Mouse (Mus musculus) liver, embryonic 12.5 days (tissue): ENCODE measurements around the gene Fbxo47. TPM values are rescaled to one million over a fixed set of nuclear protein-coding genes. Genes with fewer than 3 reads are reported as not detected.

Source experiments
- ATAC-seq: fragments of 200-750 bp; cut with Nextera tagmentation; 2 replicates; pipeline ENCODE4 v1.8.0; 2017; ENCODE audit warnings: moderate number of reproducible peaks, mild to moderate bottlenecking, moderate library complexity
- H3K27ac ChIP-seq: fragments of 300-500 bp; sonication (generic); 2 replicates; pipeline ENCODE4 v1.5.1; 2016; ENCODE audit warnings: mild to moderate bottlenecking
- H3K27me3 ChIP-seq: fragments of 300-500 bp; sonication (generic); replicated peaks from 2 replicates; pipeline ENCODE4 v1.6.1; 2016; ENCODE audit warnings: mild to moderate bottlenecking, moderate library complexity
- H3K36me3 ChIP-seq: fragments of 300-500 bp; sonication (generic); 2 replicates; pipeline ENCODE4 v1.6.1; 2016; ENCODE audit warnings: mild to moderate bottlenecking, moderate library complexity
- H3K4me1 ChIP-seq: fragments of 300-500 bp; sonication (generic); 2 replicates; pipeline ENCODE4 v1.6.1; 2016
- H3K4me2 ChIP-seq: fragments of 300-500 bp; sonication (generic); 2 replicates; pipeline ENCODE4 v1.6.1; 2016; ENCODE audit warnings: mild to moderate bottlenecking, moderate library complexity
- H3K4me3 ChIP-seq: fragments of 300-500 bp; sonication (generic); 2 replicates; pipeline ENCODE4 v1.5.1; 2016; ENCODE audit warnings: mild to moderate bottlenecking, moderate library complexity
- H3K9ac ChIP-seq: fragments of 300-500 bp; sonication (generic); 2 replicates; pipeline ENCODE4 v1.6.1; 2016; ENCODE audit warnings: mild to moderate bottlenecking, moderate library complexity
- H3K9me3 ChIP-seq: fragments of 300-500 bp; sonication (generic); replicated peaks from 2 replicates; pipeline ENCODE4 v1.6.1; 2016; ENCODE audit warnings: mild to moderate bottlenecking, moderate library complexity
- WGBS: fragments of 180-500 bp; shearing (Covaris S2); methylation state at CpG from one replicate; pipeline ENCODE4 v1.1.7; 2016; ENCODE audit not compliant: insufficient replicate concordance; 5-methylcytosine and 5-hydroxymethylcytosine counted together
- polyA plus RNA-seq: library from polyadenylated mRNA; unstranded; fragments of >200 nt; fragmentation: Nextera tagmentation; extraction: Ambion mirVana; gene quantifications from 2 replicates; pipeline ENCODE4 v1.2.1, GENCODE M21; 2016

Gene Fbxo47
- polyA plus RNA-seq, 1 experiment from 2014 or later = 0.36 TPM

- no peak overlapping the region for H3K9ac ChIP-seq
- no peak overlapping the region for H3K4me3 ChIP-seq
- no peaks in the 10 kb centered on the region for H3K4me1 ChIP-seq
- 71% methylated on average over 2 of the region's 2 CpGs for WGBS
- no peaks in the 10 kb centered on the region for H3K9me3 ChIP-seq
- no peaks in the 10 kb centered on the region for H3K36me3 ChIP-seq
- H3K27me3 ChIP-seq = peaks cover 17% of the 10 kb centered on the region
- H3K4me2 ChIP-seq = no peak overlapping the region
- ATAC-seq = no peak
- H3K27ac ChIP-seq = no peak overlapping the region
Measured at GRCm38 (mm10) chr11:97905540-97905939, 21.6 kb upstream of the Fbxo47 start.

GRCm38 (mm10) chr11:97904801-97905200 lies 20.8 kb upstream of the Fbxo47 start:
- Histone ChIP-seq H3K9ac (no peak overlapping the region), H3K27me3 (peaks cover 18% of the 10 kb centered on the region), H3K9me3 (no peaks in the 10 kb centered on the region), H3K4me3 (no peak overlapping the region), H3K4me2 (no peak overlapping the region), H3K4me1 (no peaks in the 10 kb centered on the region), H3K36me3 (no peaks in the 10 kb centered on the region), H3K27ac (no peak overlapping the region)
- 73% methylated on average over 13 of the region's 13 CpGs for WGBS
- ATAC-seq = no peak

GRCm38 (mm10) chr11:97901806-97902205 lies 17.9 kb upstream of the Fbxo47 start:
- H3K9ac ChIP-seq = no peak overlapping the region
- no peaks in the 10 kb centered on the region for H3K36me3 ChIP-seq

GRCm38 (mm10) chr11:97899822-97900221 lies 15.9 kb upstream of the Fbxo47 start:
- Histone ChIP-seq H3K9me3 (no peaks in the 10 kb centered on the region), H3K4me1 (no peaks in the 10 kb centered on the region), H3K4me2 (no peak overlapping the region), H3K9ac (no peak overlapping the region), H3K36me3 (no peaks in the 10 kb centered on the region), H3K27ac (no peak overlapping the region), H3K4me3 (no peak overlapping the region), H3K27me3 (peaks cover 10% of the 10 kb centered on the region)
- 2% methylated on average over 2 of the region's 2 CpGs for WGBS
- ATAC-seq = no peak

More at GRCm38 (mm10) chr11:97901806-97902205, 17.9 kb upstream of the Fbxo47 start:
- Histone ChIP-seq H3K9me3 (no peaks in the 10 kb centered on the region), H3K27ac (no peak overlapping the region), H3K4me1 (no peaks in the 10 kb centered on the region), H3K4me2 (no peak overlapping the region), H3K4me3 (no peak overlapping the region), H3K27me3 (peaks cover 10% of the 10 kb centered on the region)
- ATAC-seq = no peak
- 56% methylated on average over 6 of the region's 6 CpGs for WGBS

GRCm38 (mm10) chr11:97897568-97898185 lies 13.7 kb upstream of the Fbxo47 start:
- H3K27me3 ChIP-seq = peaks cover 7% of the 10 kb centered on the region; the same call in 1 of the 2 replicates
- no peak overlapping the region for H3K4me2 ChIP-seq
- ATAC-seq = no peak
- H3K9ac ChIP-seq = no peak overlapping the region
- no peaks in the 10 kb centered on the region for H3K36me3 ChIP-seq
- WGBS = 56% methylated on average over 3 of the region's 3 CpGs
- no peaks in the 10 kb centered on the region for H3K9me3 ChIP-seq
- no peak overlapping the region for H3K27ac ChIP-seq
- no peak overlapping the region for H3K4me3 ChIP-seq
- no peaks in the 10 kb centered on the region for H3K4me1 ChIP-seq

GRCm38 (mm10) chr11:97896655-97897054 lies 12.7 kb upstream of the Fbxo47 start:
- ATAC-seq = no peak
- Histone ChIP-seq H3K9ac (no peak overlapping the region), H3K4me2 (no peak overlapping the region), H3K4me1 (no peaks in the 10 kb centered on the region), H3K27me3 (peaks cover 7% of the 10 kb centered on the region; the same call in 1 of the 2 replicates), H3K36me3 (no peaks in the 10 kb centered on the region), H3K9me3 (no peaks in the 10 kb centered on the region), H3K27ac (no peak overlapping the region), H3K4me3 (no peak overlapping the region)
- 56% methylated on average over 4 of the region's 4 CpGs for WGBS

GRCm38 (mm10) chr11:97891821-97892220 lies 7.9 kb upstream of the Fbxo47 start:
- WGBS = 66% methylated on average over 5 of the region's 5 CpGs
- no peak for ATAC-seq
- no peak overlapping the region for H3K9ac ChIP-seq
- no peaks in the 10 kb centered on the region for H3K27me3 ChIP-seq
- no peaks in the 10 kb centered on the region for H3K9me3 ChIP-seq
- no peak overlapping the region for H3K4me3 ChIP-seq
- H3K4me1 ChIP-seq = no peaks in the 10 kb centered on the region
- no peak overlapping the region for H3K27ac ChIP-seq
- H3K36me3 ChIP-seq = no peaks in the 10 kb centered on the region
- H3K4me2 ChIP-seq = no peak overlapping the region

GRCm38 (mm10) chr11:97885296-97885915 lies 1.5 kb upstream of the Fbxo47 start:
- H3K4me1 ChIP-seq = peaks cover 14% of the 10 kb centered on the region
- 0 out of 2 replicates have a peak overlapping the region, but pooled peaks have one; percentile 66 for H3K4me3 ChIP-seq
- no peaks in the 10 kb centered on the region for H3K27me3 ChIP-seq
- no peaks in the 10 kb centered on the region for H3K9me3 ChIP-seq
- ATAC-seq = no peak
- peak overlapping the region; percentile 83 for H3K27ac ChIP-seq
- no peak overlapping the region for H3K9ac ChIP-seq
- 79% methylated on average over 2 of the region's 2 CpGs for WGBS
- H3K4me2 ChIP-seq = peak overlapping the region; percentile 71
- no peaks in the 10 kb centered on the region for H3K36me3 ChIP-seq

- Histone ChIP-seq H3K4me2 (peak overlapping the region; percentile 71), H3K27me3 (no peaks in the 10 kb centered on the region), H3K9ac (peak overlapping the region; percentile 40), H3K27ac (peak overlapping the region; percentile 83), H3K36me3 (no peaks in the 10 kb centered on the region), H3K4me1 (peaks cover 14% of the 10 kb centered on the region), H3K9me3 (no peaks in the 10 kb centered on the region), H3K4me3 (peak overlapping the region; percentile 66)
- 26% methylated on average over 7 of the region's 7 CpGs for WGBS
- ATAC-seq = no peak
Measured at GRCm38 (mm10) chr11:97884601-97885185, 739 bp upstream of the Fbxo47 start.

- peaks cover 14% of the 10 kb centered on the region for H3K4me1 ChIP-seq
- H3K9me3 ChIP-seq = no peaks in the 10 kb centered on the region
- H3K27me3 ChIP-seq = no peaks in the 10 kb centered on the region
- peak overlapping the region; percentile 66 for H3K4me3 ChIP-seq
- peak overlapping the region; percentile 66 for H3K9ac ChIP-seq
- ATAC-seq = peak; percentile 74
- peak overlapping the region; percentile 83 for H3K27ac ChIP-seq
- H3K4me2 ChIP-seq = peak overlapping the region; percentile 71
- H3K36me3 ChIP-seq = no peaks in the 10 kb centered on the region
- 2% methylated on average over 26 of the region's 26 CpGs for WGBS
Measured at GRCm38 (mm10) chr11:97883542-97883917, 424 bp downstream of the Fbxo47 start.

GRCm38 (mm10) chr11:97880362-97880761 lies 3.6 kb downstream of the Fbxo47 start:
- Histone ChIP-seq H3K9ac (no peak overlapping the region), H3K4me3 (no peak overlapping the region), H3K36me3 (no peaks in the 10 kb centered on the region), H3K27me3 (no peaks in the 10 kb centered on the region), H3K4me1 (peaks cover 13% of the 10 kb centered on the region), H3K9me3 (no peaks in the 10 kb centered on the region), H3K4me2 (no peak overlapping the region), H3K27ac (no peak overlapping the region)
- 77% methylated on average over 4 of the region's 4 CpGs for WGBS
- no peak for ATAC-seq

- no peak for ATAC-seq
- Histone ChIP-seq H3K27me3 (no peaks in the 10 kb centered on the region), H3K4me1 (no peaks in the 10 kb centered on the region), H3K9me3 (no peaks in the 10 kb centered on the region), H3K36me3 (no peaks in the 10 kb centered on the region), H3K4me3 (no peak overlapping the region), H3K4me2 (no peak overlapping the region), H3K27ac (no peak overlapping the region), H3K9ac (no peak overlapping the region)
- WGBS = 61% methylated on average over 2 of the region's 2 CpGs
Measured at GRCm38 (mm10) chr11:97877341-97877740, 6.6 kb downstream of the Fbxo47 start.
